8 mouse cellular contexts compared by ENCODE assay signal in genomic region chr17:26916711-26917482, GRCm38 (mm10). TPM values are rescaled to one million over a fixed set of nuclear protein-coding genes. Genes with fewer than 3 reads are reported as not detected.
DNase-seq lines count a peak whose midpoint lies in the region; ATAC-seq and TF ChIP-seq lines count a peak whose summit lies in the region.

TSS of gene Kifc5b (plus strand) at chr17:26917091.

- peak; percentile 99 for DNase-seq in c-Kit-positive CD71-positive TER-119-positive erythroid progenitor cells, embryonic 14.5 days (ENCODE audit: low spot score)
- DNase-seq in heart, postnatal 0 days (ENCODE audit: low spot score) = peak; percentile 98
- peak; percentile 100 for DNase-seq in kidney, postnatal 4 days

- no peaks in the 10 kb centered on the region for H3K9me3 ChIP-seq in E14TG2a.4 (ENCODE audit: low read length)
- no peaks in the 10 kb centered on the region for H3K9me3 ChIP-seq in forebrain, embryonic 12.5 days
- H3K9me3 ChIP-seq in heart, postnatal 0 days (replicated peaks; ENCODE audit: control insufficient read depth, low read length) = no peaks in the 10 kb centered on the region
- H3K9me3 ChIP-seq in liver, embryonic 16.5 days (replicated peaks; ENCODE audit: control insufficient read depth, low read length) = no peaks in the 10 kb centered on the region
- no peaks in the 10 kb centered on the region for H3K9me3 ChIP-seq in neural tube, embryonic 13.5 days

- peaks cover 34% of the 10 kb centered on the region for H3K36me3 ChIP-seq in E14TG2a.4 (ENCODE audit: insufficient read depth, low read length)
- H3K36me3 ChIP-seq in forebrain, embryonic 12.5 days (replicated peaks) = peaks cover 12% of the 10 kb centered on the region
- H3K36me3 ChIP-seq in heart, postnatal 0 days (replicated peaks; ENCODE audit: control insufficient read depth, insufficient read depth, low read length) = peaks cover 6% of the 10 kb centered on the region; the same call in 1 of the 2 replicates
- peaks cover 12% of the 10 kb centered on the region for H3K36me3 ChIP-seq in liver, embryonic 16.5 days (ENCODE audit: control insufficient read depth, insufficient read depth)
- peaks cover 4% of the 10 kb centered on the region; the same call in 1 of the 2 replicates for H3K36me3 ChIP-seq in neural tube, embryonic 13.5 days
- no peaks in the 10 kb centered on the region for H3K36me3 ChIP-seq in testis, adult 2 months (ENCODE audit: control insufficient read depth, insufficient read depth, low read length)

- H3K4me2 ChIP-seq in forebrain, embryonic 12.5 days = peak within 1 kb of the TSS; percentile 63
- peak within 1 kb of the TSS; percentile 78 for H3K4me2 ChIP-seq in heart, postnatal 0 days (ENCODE audit: low read depth, low read length)
- peak within 1 kb of the TSS; percentile 76 for H3K4me2 ChIP-seq in liver, embryonic 16.5 days (ENCODE audit: low read depth, low read length)
- peak within 1 kb of the TSS; percentile 79 for H3K4me2 ChIP-seq in neural tube, embryonic 13.5 days

- H3K4me3 ChIP-seq in E14TG2a.4 (replicated peaks; ENCODE audit: low read length) = peak within 1 kb of the TSS; percentile 89
- peak within 1 kb of the TSS; percentile 78 for H3K4me3 ChIP-seq in forebrain, embryonic 12.5 days (replicated peaks)
- peak within 1 kb of the TSS; percentile 80 for H3K4me3 ChIP-seq in heart, postnatal 0 days (ENCODE audit: low read depth, low read length)
- H3K4me3 ChIP-seq in liver, embryonic 16.5 days (ENCODE audit: low read depth, low read length) = peak within 1 kb of the TSS; percentile 87
- H3K4me3 ChIP-seq in neural tube, embryonic 13.5 days = peak within 1 kb of the TSS; percentile 64
- H3K4me3 ChIP-seq in testis, adult 2 months (ENCODE audit: control insufficient read depth, low read depth, low read length) = peak within 1 kb of the TSS; percentile 85

- WGBS in forebrain, embryonic 12.5 days = under 1% methylated on average over 61 of the region's 72 CpGs
- WGBS in heart, postnatal 0 days = under 1% methylated on average over 69 of the region's 72 CpGs
- WGBS in liver, embryonic 16.5 days (ENCODE audit: insufficient replicate concordance) = under 1% methylated on average over 70 of the region's 72 CpGs
- WGBS in neural tube, embryonic 13.5 days = under 1% methylated on average over 62 of the region's 72 CpGs

- H3K27ac ChIP-seq in forebrain, embryonic 12.5 days = peak within 1 kb of the TSS; percentile 86
- peak within 1 kb of the TSS; percentile 64; the same call in 1 of the 2 replicates for H3K27ac ChIP-seq in heart, postnatal 0 days (ENCODE audit: low read depth)
- H3K27ac ChIP-seq in liver, embryonic 16.5 days (ENCODE audit: low read length) = peak within 1 kb of the TSS; percentile 78
- H3K27ac ChIP-seq in neural tube, embryonic 13.5 days (replicated peaks) = no peak within 1 kb of the TSS
- peak within 1 kb of the TSS; percentile 87 for H3K27ac ChIP-seq in testis, adult 2 months (ENCODE audit: control insufficient read depth, insufficient read depth, low read depth, low read length)

- ATAC-seq in forebrain, embryonic 12.5 days (ENCODE audit: low FRiP score) = peak; percentile 99
- ATAC-seq in heart, postnatal 0 days (ENCODE audit: insufficient read depth, low read depth) = peak; percentile 99
- ATAC-seq in liver, embryonic 16.5 days (ENCODE audit: low read depth) = peak; percentile 97
- ATAC-seq in neural tube, embryonic 13.5 days (ENCODE audit: low read depth) = peak; percentile 99

- TF ChIP-seq CTCF in E14TG2a.4 (conservative IDR thresholded peaks at IDR 0.05; ENCODE audit: low read length) = peak; percentile 88
- peak; percentile 100 for TF ChIP-seq CTCF in heart, postnatal 0 days (IDR thresholded peaks at IDR 0.05; ENCODE audit: low read depth)
- peak; percentile 100 for TF ChIP-seq CTCF in testis, adult 2 months (IDR thresholded peaks at IDR 0.05; ENCODE audit: control insufficient read depth, insufficient read depth, insufficient replicate concordance, low read depth, low read length)

- peak within 1 kb of the TSS; percentile 76 for H3K9ac ChIP-seq in forebrain, embryonic 12.5 days
- H3K9ac ChIP-seq in heart, postnatal 0 days (replicated peaks; ENCODE audit: low read depth, low read length) = peak within 1 kb of the TSS; percentile 69
- peak within 1 kb of the TSS; percentile 86 for H3K9ac ChIP-seq in liver, embryonic 16.5 days (ENCODE audit: low read depth, low read length)
- peak within 1 kb of the TSS; percentile 68 for H3K9ac ChIP-seq in neural tube, embryonic 13.5 days

- TF ChIP-seq POLR2A in testis, adult 2 months (IDR thresholded peaks at IDR 0.05; ENCODE audit: control insufficient read depth, low read depth, low read length) = peak; percentile 41; the same call in 1 of the 2 replicates

- no peak for TF ChIP-seq EP300 in heart, postnatal 0 days (IDR thresholded peaks at IDR 0.05; ENCODE audit: low read depth)

- peaks cover 46% of the 10 kb centered on the region for H3K4me1 ChIP-seq in E14TG2a.4 (replicated peaks; ENCODE audit: low read depth, low read length)
- H3K4me1 ChIP-seq in forebrain, embryonic 12.5 days = peaks cover 14% of the 10 kb centered on the region
- H3K4me1 ChIP-seq in heart, postnatal 0 days (ENCODE audit: control insufficient read depth, insufficient read depth) = no peaks in the 10 kb centered on the region
- H3K4me1 ChIP-seq in liver, embryonic 16.5 days (ENCODE audit: control insufficient read depth, low read depth, low read length) = peaks cover 11% of the 10 kb centered on the region
- peaks cover 10% of the 10 kb centered on the region for H3K4me1 ChIP-seq in neural tube, embryonic 13.5 days (replicated peaks)
- peaks cover 2% of the 10 kb centered on the region for H3K4me1 ChIP-seq in testis, adult 2 months (ENCODE audit: control insufficient read depth, insufficient read depth, low read length)

- H3K27me3 ChIP-seq in E14TG2a.4 (ENCODE audit: insufficient read depth, low read length) = no peaks in the 10 kb centered on the region
- H3K27me3 ChIP-seq in forebrain, embryonic 12.5 days = no peaks in the 10 kb centered on the region
- H3K27me3 ChIP-seq in heart, postnatal 0 days (ENCODE audit: control insufficient read depth, insufficient read depth, low read length) = no peaks in the 10 kb centered on the region
- no peaks in the 10 kb centered on the region for H3K27me3 ChIP-seq in liver, embryonic 16.5 days (ENCODE audit: control insufficient read depth, insufficient read depth, low read depth, low read length)
- H3K27me3 ChIP-seq in neural tube, embryonic 13.5 days = 0 out of 2 replicates have a peak, but pooled peaks cover 5% of the 10 kb centered on the region
- no peaks in the 10 kb centered on the region for H3K27me3 ChIP-seq in testis, adult 2 months (ENCODE audit: control insufficient read depth, insufficient read depth, low read length)

RNA-seq across cellular contexts. Expression of gene Kifc5b, which starts in this region (rescaled TPM):
- 9.7 and 9.8 TPM in 2 replicates for polyA plus RNA-seq in forebrain, embryonic 12.5 days (2016; fragmentation: Nextera tagmentation; extraction: Ambion mirVana)
- total RNA-seq in heart, postnatal 0 days (2014; rRNA removed; ENCODE audit: low replicate concordance) = 4.5 and 4.8 TPM in 2 replicates
- 0.93 and 1.5 TPM in 2 replicates for polyA plus RNA-seq in heart, postnatal 0 days (2015; fragmentation: Nextera tagmentation; extraction: Ambion mirVana)
- polyA plus RNA-seq in liver, embryonic 16.5 days (2015; fragmentation: Nextera tagmentation; extraction: Ambion mirVana) = 4.6 and 5.3 TPM in 2 replicates
- 2.5 and 3.2 TPM in 2 replicates for polyA plus RNA-seq in neural tube, embryonic 13.5 days (2015; fragmentation: Nextera tagmentation; extraction: Ambion mirVana)
- 6.5 TPM in 2 replicates for polyA plus RNA-seq in testis, adult 2 months (2012; rRNA removed)
